Mouse (Mus musculus): ENCODE data around the gene Acr.

Acr gene

DNA sequence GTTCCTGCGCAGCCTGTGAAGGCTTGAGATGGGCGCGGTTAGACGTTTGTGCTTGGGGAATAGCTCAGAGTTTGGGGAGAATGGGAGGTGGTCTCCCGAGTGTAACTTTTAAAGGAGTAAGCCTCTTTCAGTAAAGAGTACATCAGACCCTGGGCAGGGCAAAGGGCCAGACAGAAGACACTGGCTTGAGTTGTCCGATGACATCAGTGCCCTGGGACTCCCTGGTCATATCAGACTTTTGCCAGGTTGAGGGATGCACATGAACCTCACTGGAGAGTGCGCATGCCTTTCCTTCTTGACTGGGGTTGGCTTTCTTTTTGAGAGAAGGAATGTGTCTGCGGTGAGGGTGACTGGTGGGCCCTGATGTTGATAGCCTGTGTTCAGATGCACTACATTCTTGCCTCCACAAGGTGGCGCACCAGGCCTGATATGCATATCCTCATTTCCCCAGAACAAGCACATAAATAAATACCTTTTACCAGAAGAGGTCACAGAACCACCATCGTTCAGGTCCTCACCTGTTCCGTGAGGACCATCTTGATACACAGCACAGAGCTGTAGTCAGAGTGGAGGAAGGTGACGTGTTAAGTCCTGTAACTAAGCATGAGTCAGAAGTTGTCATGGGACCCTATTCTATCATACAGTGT lies 54.3 kb downstream of the Acr start:
- DNase-seq (ENCODE audit: low read depth, low spot score): peak; percentile 37

DNA sequence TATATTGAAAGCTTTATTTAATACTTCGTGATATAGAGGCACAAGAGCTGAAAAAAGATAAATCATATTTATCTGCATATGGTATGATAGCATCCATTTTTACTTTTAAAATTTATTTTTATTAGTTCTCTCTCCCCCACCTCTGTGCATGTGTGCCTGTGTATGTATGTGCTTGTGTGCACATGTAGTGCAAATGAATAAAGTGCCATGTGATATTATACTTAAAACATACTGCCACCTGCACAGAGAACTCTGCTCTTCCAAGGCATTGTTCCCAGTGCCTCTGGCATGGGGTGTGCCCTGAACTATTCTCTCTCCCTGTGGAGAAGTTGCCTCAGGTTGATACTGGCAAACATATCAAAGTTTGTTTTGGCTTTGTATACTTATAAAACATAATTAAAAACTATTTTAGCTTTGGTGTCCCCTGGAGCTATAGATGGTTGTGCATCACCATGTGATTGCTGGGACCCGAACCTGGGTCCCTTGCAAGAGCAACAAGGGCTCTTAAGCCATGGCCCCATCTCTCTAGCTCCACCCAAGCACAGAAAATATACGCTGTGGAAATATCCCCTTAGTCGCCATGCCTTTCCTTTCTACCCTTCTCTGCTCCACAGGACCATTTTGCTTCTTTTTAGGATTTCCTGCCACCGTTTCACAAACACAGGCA lies 55.0 kb downstream of the Acr start:
- DNase-seq (ENCODE audit: low read depth, low spot score): no peak

DNA sequence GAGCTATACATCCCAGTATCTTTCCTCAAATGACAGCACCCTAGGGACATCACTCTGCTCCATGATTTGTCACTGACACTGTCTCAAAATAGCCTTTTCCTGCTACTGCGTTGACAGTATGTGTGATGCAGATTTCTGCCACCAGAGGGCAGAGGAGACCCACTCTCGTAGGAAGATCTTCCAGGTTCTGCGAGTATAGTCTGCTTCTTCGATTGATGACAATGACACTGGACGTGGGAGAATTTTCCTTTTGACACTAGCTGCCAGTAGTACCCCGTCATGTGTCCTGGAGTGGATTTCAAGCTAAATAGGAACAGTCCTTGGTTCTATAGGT lies 55.5 kb downstream of the Acr start:
- DNase-seq (ENCODE audit: low read depth, low spot score): peak; percentile 54

Measured in brain, embryonic 18.5 days (tissue).